Mouse (Mus musculus) CH12.LX (cell line): Measurements from ENCODE around the gene Zpbp2. TPM values are rescaled to one million over a fixed set of nuclear protein-coding genes. Genes with fewer than 3 reads are reported as not detected.
A peak's percentile ranks its signal among the peaks of the same experiment; 100 is the strongest.

Experiments
- DNase-seq: peaks from one replicate; pipeline ENCODE4 v3.0.0-alpha.2; 2013; ENCODE audit errors: extremely low read depth
- H3K27ac ChIP-seq: 2 replicates; pipeline ENCODE4 v1.5.1; 2012; ENCODE audit warnings: low read depth, mild to moderate bottlenecking, control low read depth, moderate library complexity; ENCODE audit not compliant: insufficient read depth
- H3K27me3 ChIP-seq: replicated peaks from 2 replicates; pipeline ENCODE3; 2012; ENCODE audit warnings: inconsistent platforms
- H3K36me3 ChIP-seq, 2 experiments: replicated peaks in 1 of 2; 2 replicates each; pipeline versions ENCODE3 to v1.6.1; 2012; ENCODE audit warnings: inconsistent platforms in 1 of 2, low read length in 1 of 2, mild to moderate bottlenecking in 1 of 2, mixed read lengths in 1 of 2, moderate library complexity in 1 of 2; ENCODE audit not compliant: control insufficient read depth in 1 of 2, insufficient read depth in 1 of 2
- H3K4me1 ChIP-seq, 2 experiments: 2 replicates each; pipeline ENCODE4 v1.6.1; 2012; ENCODE audit warnings: inconsistent platforms in 1 of 2, moderate library complexity in 1 of 2; ENCODE audit not compliant: insufficient read depth in 2 of 2, control insufficient read depth in 1 of 2
- H3K4me2 ChIP-seq: 2 replicates; pipeline ENCODE4 v1.6.1; 2012; ENCODE audit warnings: low read depth, mild to moderate bottlenecking, control low read depth; ENCODE audit not compliant: poor library complexity, insufficient read depth, severe bottlenecking
- H3K4me3 ChIP-seq, 3 experiments: fragments of 150-350 bp in 1 of 3; sonication (generic) in 1 of 3; replicated peaks in 1 of 3; 2 replicates each; pipeline versions ENCODE3 to v1.5.1; 2011 to 2012; ENCODE audit warnings: low read depth in 2 of 3, low read length in 2 of 3, mild to moderate bottlenecking in 2 of 3, moderate library complexity in 2 of 3, control low read depth in 1 of 3, improper control_type of control experiment in 1 of 3, inconsistent platforms in 1 of 3, mixed read lengths in 1 of 3; ENCODE audit not compliant: poor library complexity in 1 of 3
- H3K79me2 ChIP-seq: replicated peaks from 2 replicates; pipeline ENCODE4 v1.6.1; 2012; ENCODE audit warnings: mild to moderate bottlenecking, moderate library complexity; ENCODE audit not compliant: control insufficient read depth, poor library complexity, insufficient read depth, severe bottlenecking; ENCODE audit errors: extremely low read depth
- H3K9ac ChIP-seq: 2 replicates; pipeline ENCODE4 v1.6.1; 2012; ENCODE audit warnings: low read depth, mild to moderate bottlenecking, control low read depth, moderate library complexity; ENCODE audit not compliant: insufficient read depth
- H3K9me3 ChIP-seq: replicated peaks from 2 replicates; pipeline ENCODE3; 2012; ENCODE audit warnings: low read length, inconsistent platforms, mixed read lengths
- CTCF ChIP-seq, 2 experiments: IDR thresholded peaks in 1 of 2; conservative IDR thresholded peaks in 1 of 2; 2 replicates each; pipeline ENCODE4 v1.5.1; 2011 to 2012; ENCODE audit warnings: low read depth in 2 of 2, low read length in 2 of 2, improper control_type of control experiment in 1 of 2, inconsistent platforms in 1 of 2, mild to moderate bottlenecking in 1 of 2, moderate library complexity in 1 of 2
- ELF1 ChIP-seq: IDR thresholded peaks from 2 replicates; pipeline ENCODE4 v1.6.1; 2014; ENCODE audit warnings: low read depth, mild to moderate bottlenecking, inconsistent platforms, low read length, improper control_type of control experiment
- EP300 ChIP-seq: IDR thresholded peaks from 2 replicates; pipeline ENCODE4 v1.6.1; 2011; ENCODE audit warnings: low read length, improper control_type of control experiment
- ETS1 ChIP-seq: conservative IDR thresholded peaks from 2 replicates; pipeline ENCODE4 v1.6.1; 2012; ENCODE audit warnings: low read depth, mild to moderate bottlenecking, inconsistent platforms, low read length, improper control_type of control experiment, moderate library complexity
- GABPA ChIP-seq: IDR thresholded peaks from 2 replicates; pipeline ENCODE4 v1.6.1; 2012; ENCODE audit warnings: low read depth, low read length, improper control_type of control experiment, inconsistent platforms; ENCODE audit not compliant: insufficient replicate concordance
- HCFC1 ChIP-seq: IDR thresholded peaks from 2 replicates; pipeline ENCODE4 v1.6.1; 2012; ENCODE audit warnings: low read depth, mild to moderate bottlenecking, inconsistent platforms, low read length, improper control_type of control experiment
- IRF4 ChIP-seq: IDR thresholded peaks from 2 replicates; pipeline ENCODE4 v1.6.1; 2014; ENCODE audit warnings: low read depth, mild to moderate bottlenecking, inconsistent platforms, low read length, improper control_type of control experiment
- JUN ChIP-seq: IDR thresholded peaks from 2 replicates; pipeline ENCODE4 v1.6.1; 2011; ENCODE audit warnings: low read depth, mild to moderate bottlenecking, low read length, improper control_type of control experiment, moderate library complexity; ENCODE audit not compliant: insufficient read depth
- JUND ChIP-seq: conservative IDR thresholded peaks from 2 replicates; pipeline ENCODE4 v1.6.1; 2011; ENCODE audit warnings: low read depth, low read length, improper control_type of control experiment
- KAT2A ChIP-seq: IDR thresholded peaks from 2 replicates; pipeline ENCODE4 v1.6.1; 2012; ENCODE audit warnings: low read length, improper control_type of control experiment, inconsistent platforms; ENCODE audit not compliant: insufficient replicate concordance
- MAFK ChIP-seq: IDR thresholded peaks from 2 replicates; pipeline ENCODE4 v1.6.1; 2011; ENCODE audit warnings: low read length, improper control_type of control experiment; ENCODE audit not compliant: insufficient replicate concordance
- MAX ChIP-seq: IDR thresholded peaks from 2 replicates; pipeline ENCODE4 v1.6.1; 2011; ENCODE audit warnings: low read length, improper control_type of control experiment
- MAZ ChIP-seq: IDR thresholded peaks from 2 replicates; pipeline ENCODE4 v1.6.1; 2012; ENCODE audit warnings: low read depth, mild to moderate bottlenecking, inconsistent platforms, low read length, improper control_type of control experiment, moderate library complexity
- MEF2A ChIP-seq: IDR thresholded peaks from 2 replicates; pipeline ENCODE4 v1.6.1; 2014; ENCODE audit warnings: low read depth, mild to moderate bottlenecking, inconsistent platforms, low read length, improper control_type of control experiment, borderline replicate concordance
- MXI1 ChIP-seq: IDR thresholded peaks from 2 replicates; pipeline ENCODE4 v1.6.1; 2011; ENCODE audit warnings: mild to moderate bottlenecking, low read depth, low read length, improper control_type of control experiment
- MYC ChIP-seq: IDR thresholded peaks from 2 replicates; pipeline ENCODE4 v1.6.1; 2011; ENCODE audit warnings: low read depth, mild to moderate bottlenecking, improper control_type of control experiment, low read length
- NRF1 ChIP-seq: IDR thresholded peaks from 2 replicates; pipeline ENCODE4 v1.6.1; 2014; ENCODE audit warnings: low read depth, mild to moderate bottlenecking, inconsistent platforms, low read length, improper control_type of control experiment, moderate library complexity
- PAX5 ChIP-seq: IDR thresholded peaks from 2 replicates; pipeline ENCODE4 v1.6.1; 2012; ENCODE audit warnings: low read length, inconsistent platforms, mixed read lengths
- POLR2A ChIP-seq: IDR thresholded peaks from 2 replicates; pipeline ENCODE4 v1.6.1; 2011; ENCODE audit warnings: low read depth, mild to moderate bottlenecking, improper control_type of control experiment, low read length
- POLR2AphosphoS2 ChIP-seq: IDR thresholded peaks from 2 replicates; pipeline ENCODE4 v1.6.1; 2011; ENCODE audit warnings: low read depth, low read length, improper control_type of control experiment
- SIN3A ChIP-seq: IDR thresholded peaks from 2 replicates; pipeline ENCODE4 v1.6.1; 2012; ENCODE audit warnings: low read length, improper control_type of control experiment, inconsistent platforms
- SMC3 ChIP-seq: IDR thresholded peaks from 2 replicates; pipeline ENCODE4 v1.6.1; 2011; ENCODE audit warnings: low read depth, low read length, improper control_type of control experiment
- TBP ChIP-seq: conservative IDR thresholded peaks from 2 replicates; pipeline ENCODE4 v1.6.1; 2011; ENCODE audit warnings: low read depth, low read length, improper control_type of control experiment
- TCF12 ChIP-seq: IDR thresholded peaks from 2 replicates; pipeline ENCODE4 v1.6.1; 2014; ENCODE audit warnings: low read depth, mild to moderate bottlenecking, inconsistent platforms, low read length, improper control_type of control experiment
- UBTF ChIP-seq: IDR thresholded peaks from 2 replicates; pipeline ENCODE4 v1.6.1; 2012; ENCODE audit warnings: low read depth, mild to moderate bottlenecking, inconsistent platforms, low read length, improper control_type of control experiment, moderate library complexity
- USF2 ChIP-seq: conservative IDR thresholded peaks from 2 replicates; pipeline ENCODE4 v1.6.1; 2011; ENCODE audit warnings: low read depth, low read length, improper control_type of control experiment
- ZC3H11A ChIP-seq: IDR thresholded peaks from 2 replicates; pipeline ENCODE4 v1.6.1; 2012; ENCODE audit warnings: low read depth, mild to moderate bottlenecking, inconsistent platforms, low read length, improper control_type of control experiment
- ZKSCAN1 ChIP-seq: IDR thresholded peaks from 2 replicates; pipeline ENCODE4 v1.6.1; 2012; ENCODE audit warnings: low read depth, inconsistent platforms, low read length, improper control_type of control experiment, borderline replicate concordance
- ZMIZ1 ChIP-seq: IDR thresholded peaks from 2 replicates; pipeline ENCODE4 v1.6.1; 2012; ENCODE audit warnings: low read depth, mild to moderate bottlenecking, inconsistent platforms, low read length, improper control_type of control experiment
- dilution Hi-C: fragments of 300-500 bp; cut with MboI; formaldehyde crosslinking; loops from 2 replicates; pipeline ENCODE4 v1.14.3; 2020; ENCODE audit warnings: low sequenced_read_pairs; ENCODE audit not compliant: extremely low pct_unique_long_range_greater_than_20kb, extremely low pct_ligation_motif_present
- in situ Hi-C: fragments of 300-500 bp; cut with MboI; formaldehyde crosslinking; loops from 3 replicates; pipeline ENCODE4 v1.14.3; 2019; ENCODE audit warnings: low sequenced_read_pairs, low pct_ligation_motif_present, low pct_unique_long_range_greater_than_20kb, mixed read lengths
- polyA plus RNA-seq: library from polyadenylated mRNA; unstranded; fragments of >175 nt; gene quantifications from 2 replicates; pipeline ENCODE4 v1.2.1, GENCODE M21; 2012; ENCODE audit warnings: low read depth; ENCODE audit not compliant: insufficient read length
- total RNA-seq, 2 experiments: library from RNA; depleted of rRNA; stranded (reverse); fragments of 300-350 nt in 1 of 2; fragments of >200 nt in 1 of 2; gene quantifications; 2 replicates each; pipeline ENCODE4 v1.2.3; 2012 to 2014

Gene Zpbp2
- total and polyA plus RNA-seq, 3 experiments = 3.2 to 3.9 (median 3.7) TPM

DNA sequence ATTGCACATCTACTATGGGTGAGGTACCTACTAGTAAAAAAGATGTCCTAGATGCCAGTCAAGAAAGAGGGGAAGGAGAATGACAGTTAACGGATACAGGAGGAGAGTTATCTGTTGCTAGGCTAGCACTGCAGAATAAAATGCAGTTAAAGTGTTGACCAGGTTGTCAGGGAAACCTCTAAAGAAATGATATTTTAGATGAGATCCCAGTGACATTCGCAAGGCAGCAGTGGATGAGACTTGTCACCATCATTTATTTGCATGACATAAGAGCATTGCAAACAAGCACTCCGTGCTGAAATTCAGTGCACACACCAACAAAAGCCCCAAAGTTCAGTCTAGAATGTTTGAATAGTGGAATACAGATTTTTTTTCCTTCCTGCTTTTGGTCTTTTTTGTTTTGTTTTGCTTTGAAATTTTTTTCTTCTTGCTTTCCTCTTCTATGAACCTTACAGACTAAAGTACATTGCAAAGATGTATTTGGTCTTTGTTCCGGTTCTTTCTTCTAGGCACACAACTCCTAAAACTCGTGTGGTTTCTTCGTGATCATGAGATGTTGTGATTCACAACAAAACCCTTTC, 37.5 kb upstream of the Zpbp2 start:
- Histone ChIP-seq H3K27ac (no peak overlapping the region), H3K36me3 (peaks cover 61 to 92% of the 10 kb centered on the region in 2 experiments), H3K4me2 (no peak overlapping the region), H3K4me1 (peaks cover 4 to 56% of the 10 kb centered on the region in 2 experiments; a peak in 3 of 4 replicates)
- DNase-seq = no peak
- TF ChIP-seq ETS1 = no peak
- TF ChIP-seq, all 38 proteins: peak for 0
- dilution Hi-C loops (no loop called here), in situ Hi-C loops (no loop called here)
- H3K79me2 ChIP-seq = no peaks in the 10 kb centered on the region
- H3K4me3 ChIP-seq = no peak overlapping the region
- H3K27me3 ChIP-seq = no peaks in the 10 kb centered on the region
- no peak overlapping the region for H3K9ac ChIP-seq
- H3K9me3 ChIP-seq = no peaks in the 10 kb centered on the region

DNA sequence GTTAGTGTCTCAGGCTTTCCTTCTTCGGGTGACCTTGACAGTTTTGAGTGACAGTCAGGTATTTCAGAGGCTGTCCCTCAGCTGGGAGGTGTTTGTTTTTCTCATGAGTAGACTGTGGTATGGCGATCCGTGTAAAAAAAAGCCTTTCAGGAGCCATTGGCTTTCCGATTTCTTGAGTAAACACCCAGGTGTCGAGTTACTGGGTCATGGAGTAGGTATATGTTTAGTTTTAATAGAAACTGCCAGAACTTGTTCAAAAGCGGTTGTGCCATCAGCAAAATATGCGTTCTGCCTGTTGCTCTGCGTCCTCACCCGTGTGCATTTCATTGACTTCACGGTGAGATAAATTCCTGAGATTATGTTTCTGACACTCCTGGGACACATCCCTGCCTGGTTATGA, 30.4 kb upstream of the Zpbp2 start:
- no peaks in the 10 kb centered on the region for H3K27me3 ChIP-seq

DNA sequence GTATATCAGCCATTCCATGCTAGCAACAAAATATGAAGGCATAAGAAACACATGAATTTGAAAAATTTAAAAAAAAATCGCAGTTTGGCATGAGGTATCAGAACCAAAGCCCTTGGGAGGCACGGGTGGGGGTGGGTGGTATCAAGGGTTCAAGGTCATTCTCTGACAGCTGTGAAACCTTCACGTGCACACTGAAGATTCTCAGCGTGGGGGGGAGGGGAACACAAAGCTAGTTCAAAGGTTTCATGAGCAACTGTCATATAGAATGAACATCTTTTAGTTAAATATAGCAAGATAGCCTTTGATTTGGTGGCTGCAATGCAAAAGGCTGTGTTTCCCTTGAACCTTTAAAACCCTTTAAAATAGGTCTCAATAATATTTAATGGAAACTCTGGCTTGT, 25.8 kb upstream of the Zpbp2 start:
- dilution Hi-C loops = no loop called here
- DNase-seq = no peak
- TF ChIP-seq USF2 = no peak
- no peak for TF ChIP-seq HCFC1
- TF ChIP-seq IRF4 = no peak
- no peak for TF ChIP-seq UBTF
- TF ChIP-seq JUN = no peak
- 0 out of 2 replicates have a peak, but pooled peaks have one; percentile 39 for TF ChIP-seq MYC
- TF ChIP-seq KAT2A = no peak
- no peak for TF ChIP-seq POLR2A
- TF ChIP-seq ETS1 = peak; percentile 32; the same call in 1 of the 2 replicates
- no peak for TF ChIP-seq POLR2AphosphoS2
- TF ChIP-seq MAFK = no peak
- no peak for TF ChIP-seq TBP
- TF ChIP-seq GABPA = no peak
- TF ChIP-seq ZC3H11A = no peak
- no peak for TF ChIP-seq ZMIZ1
- TF ChIP-seq CTCF (conservative IDR thresholded peaks at IDR 0.05 in 1 of 2, IDR thresholded peaks at IDR 0.05 in 1 of 2; ENCODE audit: low read depth in 2 of 2, low read length in 2 of 2) = no peak
- TF ChIP-seq SIN3A = no peak
- no peak for TF ChIP-seq MXI1

More for the DNA sequence above, 30.4 kb upstream of the Zpbp2 start:
- H3K9ac ChIP-seq = no peak overlapping the region
- H3K36me3 ChIP-seq = peaks cover 17 to 66% of the 10 kb centered on the region in 2 experiments
- H3K4me1 ChIP-seq = peaks cover 6 to 74% of the 10 kb centered on the region in 2 experiments; a peak in 3 of 4 replicates
- no peak overlapping the region for H3K4me3 ChIP-seq
- TF ChIP-seq ZKSCAN1 (no peak), SIN3A (no peak), PAX5 (no peak), NRF1 (no peak), KAT2A (no peak), MEF2A (no peak), MAZ (no peak), JUND (no peak), TBP (no peak), MXI1 (no peak), GABPA (no peak), SMC3 (no peak), EP300 (no peak), MAX (no peak), ELF1 (no peak), HCFC1 (no peak), CTCF (conservative IDR thresholded peaks at IDR 0.05 in 1 of 2, IDR thresholded peaks at IDR 0.05 in 1 of 2; ENCODE audit: low read depth in 2 of 2, low read length in 2 of 2) (no peak), TCF12 (no peak), MYC (no peak), IRF4 (no peak)
- TF ChIP-seq, all 38 proteins: peak for 0
- no peak for DNase-seq
- Histone ChIP-seq H3K9me3 (no peaks in the 10 kb centered on the region), H3K4me2 (no peak overlapping the region), H3K27ac (no peak overlapping the region), H3K79me2 (peaks cover 22% of the 10 kb centered on the region)
- dilution Hi-C loops = no loop called here
- in situ Hi-C loops = no loop called here

More for the DNA sequence above, 25.8 kb upstream of the Zpbp2 start:
- no peak overlapping the region for H3K4me2 ChIP-seq
- no peak overlapping the region for H3K4me3 ChIP-seq
- in situ Hi-C loops = no loop called here
- H3K79me2 ChIP-seq = peaks cover 60% of the 10 kb centered on the region
- no peak overlapping the region for H3K27ac ChIP-seq
- H3K4me1 ChIP-seq = peaks cover 9 to 80% of the 10 kb centered on the region in 2 experiments; a peak in 3 of 4 replicates
- no peak overlapping the region for H3K9ac ChIP-seq
- peaks cover 5% of the 10 kb centered on the region for H3K9me3 ChIP-seq
- no peaks in the 10 kb centered on the region for H3K27me3 ChIP-seq
- peaks cover 17 to 70% of the 10 kb centered on the region in 2 experiments for H3K36me3 ChIP-seq
